Mouse (Mus musculus) E14TG2a.4 (cell line): ENCODE measurements at regions not wholly inside any gene's neighbourhood (a gene's known extent, or its start where the extent isn't known, plus 50 kb on each side); places are given as distances from the start of the nearest gene placed in this dataset.
"Not testable (repeated sequence)": the region's sequence is repeated elsewhere in the genome, so short reads cannot be mapped to it uniquely, and the experiment has no call there.

Source experiments
- CTCF ChIP-seq: conservative IDR thresholded peaks from 2 replicates; pipeline ENCODE4 v1.5.1; 2014; ENCODE audit warnings: low read length
- POU5F1 ChIP-seq: IDR thresholded peaks from 2 replicates; pipeline ENCODE4 v1.6.1; 2014; ENCODE audit warnings: low read length, borderline replicate concordance

- not testable (repeated sequence) for TF ChIP-seq CTCF, POU5F1
Observed at GRCm38 (mm10) chr17:17295037-17295436, 79.1 kb upstream of the Riok2 start.
